Mouse (Mus musculus): Measurements from ENCODE around the gene Fbln5. TPM values are rescaled to one million over a fixed set of nuclear protein-coding genes. Genes with fewer than 3 reads are reported as not detected.

Gene Fbln5
- polyA plus RNA-seq, 1 experiment = 1.6 TPM

GRCm38 (mm10) chr12:101851846-101852564, 33.1 kb upstream of the Fbln5 start:
- no peak overlapping the region for H3K4me3 ChIP-seq (ENCODE audit: low read depth, low read length)
- H3K36me3 ChIP-seq (ENCODE audit: control insufficient read depth, insufficient read depth, low read length, poor library complexity, severe bottlenecking) = no peaks in the 10 kb centered on the region
- no peaks in the 10 kb centered on the region for H3K9me3 ChIP-seq (replicated peaks; ENCODE audit: control insufficient read depth, insufficient read depth, low read length, poor library complexity, severe bottlenecking)
- H3K27me3 ChIP-seq (ENCODE audit: control insufficient read depth, insufficient read depth, low read length, poor library complexity, severe bottlenecking) = no peaks in the 10 kb centered on the region
- no peak overlapping the region for H3K27ac ChIP-seq (ENCODE audit: insufficient read depth, low read length)
- no peaks in the 10 kb centered on the region for H3K4me1 ChIP-seq (ENCODE audit: control insufficient read depth, insufficient read depth, low read length)
- H3K9ac ChIP-seq (ENCODE audit: low read depth, poor library complexity, severe bottlenecking) = no peak overlapping the region
- no peak for TF ChIP-seq POLR2A (IDR thresholded peaks at IDR 0.05; ENCODE audit: insufficient read depth, low read length)
- TF ChIP-seq CTCF (IDR thresholded peaks at IDR 0.05; ENCODE audit: low read depth, low read length) = no peak
- no peak for TF ChIP-seq EP300 (IDR thresholded peaks at IDR 0.05; ENCODE audit: insufficient read depth, low read depth, low read length)

GRCm38 (mm10) chr12:101851314-101851713, 32.5 kb upstream of the Fbln5 start:
- Histone ChIP-seq H3K4me3 (ENCODE audit: low read depth, low read length) (no peak overlapping the region), H3K27me3 (ENCODE audit: control insufficient read depth, insufficient read depth, low read length, poor library complexity, severe bottlenecking) (no peaks in the 10 kb centered on the region), H3K36me3 (ENCODE audit: control insufficient read depth, insufficient read depth, low read length, poor library complexity, severe bottlenecking) (no peaks in the 10 kb centered on the region), H3K4me1 (ENCODE audit: control insufficient read depth, insufficient read depth, low read length) (no peaks in the 10 kb centered on the region), H3K27ac (ENCODE audit: insufficient read depth, low read length) (no peak overlapping the region), H3K9me3 (replicated peaks; ENCODE audit: control insufficient read depth, insufficient read depth, low read length, poor library complexity, severe bottlenecking) (no peaks in the 10 kb centered on the region), H3K9ac (ENCODE audit: low read depth, poor library complexity, severe bottlenecking) (no peak overlapping the region)
- TF ChIP-seq CTCF (IDR thresholded peaks at IDR 0.05; ENCODE audit: low read depth, low read length) (no peak), POLR2A (IDR thresholded peaks at IDR 0.05; ENCODE audit: insufficient read depth, low read length) (no peak), EP300 (IDR thresholded peaks at IDR 0.05; ENCODE audit: insufficient read depth, low read depth, low read length) (no peak)

DNA sequence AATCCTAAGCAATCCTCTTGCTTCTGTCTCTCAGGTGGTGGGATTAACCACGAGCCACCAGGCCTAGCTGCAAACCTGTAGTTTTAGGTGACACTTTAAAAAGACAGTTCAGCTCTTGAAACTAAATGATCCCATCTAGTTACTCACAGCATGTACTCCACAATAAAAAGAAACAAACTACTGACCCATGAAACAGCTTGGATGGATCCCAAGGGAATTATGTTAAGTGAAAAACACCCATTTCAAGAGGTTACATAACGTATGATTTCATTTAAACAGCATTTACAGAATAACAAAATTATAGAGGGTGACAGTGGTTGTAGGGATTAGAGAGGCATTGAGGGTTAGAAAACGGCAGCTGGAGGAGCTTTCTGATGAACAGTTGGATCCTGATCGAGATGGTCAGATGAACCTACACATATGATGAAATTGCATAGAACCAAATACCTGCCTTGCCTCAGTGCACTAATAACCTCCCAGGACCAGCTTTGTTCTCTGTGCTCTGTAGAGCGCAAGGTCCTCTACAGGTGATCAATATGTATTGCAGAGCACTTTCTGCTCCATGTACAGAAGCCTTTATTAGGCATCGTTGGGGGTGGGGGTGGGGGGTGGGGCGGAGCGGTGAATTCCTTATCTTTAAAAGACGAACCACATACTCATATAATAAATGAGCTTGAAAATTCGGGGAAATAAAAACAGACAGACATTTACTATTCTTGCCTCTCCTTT, 17.9 kb upstream of the Fbln5 start:
- H3K9ac ChIP-seq (ENCODE audit: low read depth, poor library complexity, severe bottlenecking) = no peak overlapping the region
- no peaks in the 10 kb centered on the region for H3K9me3 ChIP-seq (replicated peaks; ENCODE audit: control insufficient read depth, insufficient read depth, low read length, poor library complexity, severe bottlenecking)
- H3K36me3 ChIP-seq (ENCODE audit: control insufficient read depth, insufficient read depth, low read length, poor library complexity, severe bottlenecking) = no peaks in the 10 kb centered on the region
- H3K27ac ChIP-seq (ENCODE audit: insufficient read depth, low read length) = no peak overlapping the region
- H3K27me3 ChIP-seq (ENCODE audit: control insufficient read depth, insufficient read depth, low read length, poor library complexity, severe bottlenecking) = no peaks in the 10 kb centered on the region
- H3K4me1 ChIP-seq (ENCODE audit: control insufficient read depth, insufficient read depth, low read length) = no peaks in the 10 kb centered on the region
- no peak overlapping the region for H3K4me3 ChIP-seq (ENCODE audit: low read depth, low read length)
- TF ChIP-seq CTCF (IDR thresholded peaks at IDR 0.05; ENCODE audit: low read depth, low read length) = no peak

- TF ChIP-seq POLR2A (IDR thresholded peaks at IDR 0.05; ENCODE audit: insufficient read depth, low read length) (no peak), CTCF (IDR thresholded peaks at IDR 0.05; ENCODE audit: low read depth, low read length) (no peak), EP300 (IDR thresholded peaks at IDR 0.05; ENCODE audit: insufficient read depth, low read depth, low read length) (no peak)
- no peak overlapping the region for H3K4me3 ChIP-seq (ENCODE audit: low read depth, low read length)
- no peaks in the 10 kb centered on the region for H3K4me1 ChIP-seq (ENCODE audit: control insufficient read depth, insufficient read depth, low read length)
- no peak overlapping the region for H3K27ac ChIP-seq (ENCODE audit: insufficient read depth, low read length)
- no peaks in the 10 kb centered on the region for H3K9me3 ChIP-seq (replicated peaks; ENCODE audit: control insufficient read depth, insufficient read depth, low read length, poor library complexity, severe bottlenecking)
- no peaks in the 10 kb centered on the region for H3K27me3 ChIP-seq (ENCODE audit: control insufficient read depth, insufficient read depth, low read length, poor library complexity, severe bottlenecking)
- no peaks in the 10 kb centered on the region for H3K36me3 ChIP-seq (ENCODE audit: control insufficient read depth, insufficient read depth, low read length, poor library complexity, severe bottlenecking)
- no peak overlapping the region for H3K9ac ChIP-seq (ENCODE audit: low read depth, poor library complexity, severe bottlenecking)
Observed at GRCm38 (mm10) chr12:101834715-101835114, 15.9 kb upstream of the Fbln5 start.

DNA sequence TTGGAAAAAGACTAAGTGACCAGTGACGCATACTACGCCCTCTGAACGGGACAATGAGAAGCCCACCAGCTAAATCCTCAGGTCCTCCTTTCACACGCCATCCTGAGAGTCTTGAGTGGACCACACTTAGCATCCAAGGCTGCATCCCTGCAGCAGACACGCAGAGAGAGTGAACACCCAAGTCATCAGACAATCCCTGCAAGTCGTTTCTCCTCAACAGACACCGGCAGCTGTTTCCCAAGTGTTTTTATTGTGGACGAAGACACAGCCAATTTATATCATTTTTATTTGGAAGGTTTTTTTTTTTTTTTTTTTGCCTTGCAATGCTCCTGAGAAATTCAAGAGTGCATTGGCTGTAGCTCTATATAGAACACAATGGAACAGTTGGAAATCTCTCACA, 14.9 kb upstream of the Fbln5 start:
- Histone ChIP-seq H3K36me3 (ENCODE audit: control insufficient read depth, insufficient read depth, low read length, poor library complexity, severe bottlenecking) (no peaks in the 10 kb centered on the region), H3K4me3 (ENCODE audit: low read depth, low read length) (no peak overlapping the region), H3K27ac (ENCODE audit: insufficient read depth, low read length) (no peak overlapping the region), H3K4me1 (ENCODE audit: control insufficient read depth, insufficient read depth, low read length) (no peaks in the 10 kb centered on the region), H3K9ac (ENCODE audit: low read depth, poor library complexity, severe bottlenecking) (no peak overlapping the region), H3K27me3 (ENCODE audit: control insufficient read depth, insufficient read depth, low read length, poor library complexity, severe bottlenecking) (no peaks in the 10 kb centered on the region), H3K9me3 (replicated peaks; ENCODE audit: control insufficient read depth, insufficient read depth, low read length, poor library complexity, severe bottlenecking) (no peaks in the 10 kb centered on the region)
- no peak for TF ChIP-seq CTCF (IDR thresholded peaks at IDR 0.05; ENCODE audit: low read depth, low read length)
- no peak for TF ChIP-seq POLR2A (IDR thresholded peaks at IDR 0.05; ENCODE audit: insufficient read depth, low read length)
- no peak for TF ChIP-seq EP300 (IDR thresholded peaks at IDR 0.05; ENCODE audit: insufficient read depth, low read depth, low read length)

DNA sequence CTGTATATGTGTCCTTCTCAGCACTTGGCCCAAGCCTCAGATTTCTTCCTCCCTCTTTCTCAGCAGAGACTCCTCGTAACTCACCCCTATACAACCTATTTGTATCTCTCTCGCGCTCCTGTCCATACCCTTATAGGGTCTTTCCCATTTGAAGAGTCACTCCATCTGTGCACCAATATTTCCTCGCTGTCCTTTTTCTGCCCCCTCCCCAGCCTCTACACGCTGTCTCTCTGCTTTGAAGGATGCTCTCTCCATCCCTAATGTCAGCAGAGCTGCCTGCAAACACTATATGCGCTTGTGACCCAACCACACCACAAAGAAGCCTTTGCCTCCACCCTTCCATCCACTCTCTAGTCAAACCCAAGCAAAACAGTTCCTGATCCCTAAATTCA, 14.3 kb upstream of the Fbln5 start:
- no peak overlapping the region for H3K4me3 ChIP-seq (ENCODE audit: low read depth, low read length)
- TF ChIP-seq CTCF (IDR thresholded peaks at IDR 0.05; ENCODE audit: low read depth, low read length) (no peak), EP300 (IDR thresholded peaks at IDR 0.05; ENCODE audit: insufficient read depth, low read depth, low read length) (no peak), POLR2A (IDR thresholded peaks at IDR 0.05; ENCODE audit: insufficient read depth, low read length) (no peak)

More for the DNA sequence above, 14.3 kb upstream of the Fbln5 start:
- Histone ChIP-seq H3K27ac (ENCODE audit: insufficient read depth, low read length) (no peak overlapping the region), H3K4me1 (ENCODE audit: control insufficient read depth, insufficient read depth, low read length) (no peaks in the 10 kb centered on the region), H3K9me3 (replicated peaks; ENCODE audit: control insufficient read depth, insufficient read depth, low read length, poor library complexity, severe bottlenecking) (no peaks in the 10 kb centered on the region), H3K36me3 (ENCODE audit: control insufficient read depth, insufficient read depth, low read length, poor library complexity, severe bottlenecking) (no peaks in the 10 kb centered on the region), H3K27me3 (ENCODE audit: control insufficient read depth, insufficient read depth, low read length, poor library complexity, severe bottlenecking) (no peaks in the 10 kb centered on the region), H3K9ac (ENCODE audit: low read depth, poor library complexity, severe bottlenecking) (no peak overlapping the region)
